Mouse (Mus musculus) CH12.LX (cell line): Measurements from ENCODE around the gene Hinfp.

Experiments
- CHD1 ChIP-seq: IDR thresholded peaks from 2 replicates; pipeline ENCODE4 v1.6.1; 2012; ENCODE audit warnings: low read depth, low read length, improper control_type of control experiment, inconsistent platforms
- CTCF ChIP-seq, 2 experiments: IDR thresholded peaks in 1 of 2; conservative IDR thresholded peaks in 1 of 2; 2 replicates each; pipeline ENCODE4 v1.5.1; 2011 to 2012; ENCODE audit warnings: low read depth in 2 of 2, low read length in 2 of 2, improper control_type of control experiment in 1 of 2, inconsistent platforms in 1 of 2, mild to moderate bottlenecking in 1 of 2, moderate library complexity in 1 of 2
- ELF1 ChIP-seq: IDR thresholded peaks from 2 replicates; pipeline ENCODE4 v1.6.1; 2014; ENCODE audit warnings: low read depth, mild to moderate bottlenecking, inconsistent platforms, low read length, improper control_type of control experiment
- EP300 ChIP-seq: IDR thresholded peaks from 2 replicates; pipeline ENCODE4 v1.6.1; 2011; ENCODE audit warnings: low read length, improper control_type of control experiment
- MEF2A ChIP-seq: IDR thresholded peaks from 2 replicates; pipeline ENCODE4 v1.6.1; 2014; ENCODE audit warnings: low read depth, mild to moderate bottlenecking, inconsistent platforms, low read length, improper control_type of control experiment, borderline replicate concordance
- MXI1 ChIP-seq: IDR thresholded peaks from 2 replicates; pipeline ENCODE4 v1.6.1; 2011; ENCODE audit warnings: mild to moderate bottlenecking, low read depth, low read length, improper control_type of control experiment
- PAX5 ChIP-seq: IDR thresholded peaks from 2 replicates; pipeline ENCODE4 v1.6.1; 2012; ENCODE audit warnings: low read length, inconsistent platforms, mixed read lengths
- POLR2A ChIP-seq: IDR thresholded peaks from 2 replicates; pipeline ENCODE4 v1.6.1; 2011; ENCODE audit warnings: low read depth, mild to moderate bottlenecking, improper control_type of control experiment, low read length
- POLR2AphosphoS2 ChIP-seq: IDR thresholded peaks from 2 replicates; pipeline ENCODE4 v1.6.1; 2011; ENCODE audit warnings: low read depth, low read length, improper control_type of control experiment
- RAD21 ChIP-seq: IDR thresholded peaks from 2 replicates; pipeline ENCODE4 v1.6.1; 2011; ENCODE audit warnings: low read depth, mild to moderate bottlenecking, low read length, improper control_type of control experiment, moderate library complexity
- RCOR1 ChIP-seq: conservative IDR thresholded peaks from 2 replicates; pipeline ENCODE4 v1.6.1; 2012; ENCODE audit warnings: low read depth, mild to moderate bottlenecking, inconsistent platforms, low read length, improper control_type of control experiment
- UBTF ChIP-seq: IDR thresholded peaks from 2 replicates; pipeline ENCODE4 v1.6.1; 2012; ENCODE audit warnings: low read depth, mild to moderate bottlenecking, inconsistent platforms, low read length, improper control_type of control experiment, moderate library complexity
- USF2 ChIP-seq: conservative IDR thresholded peaks from 2 replicates; pipeline ENCODE4 v1.6.1; 2011; ENCODE audit warnings: low read depth, low read length, improper control_type of control experiment
- ZNF384 ChIP-seq: IDR thresholded peaks from 2 replicates; pipeline ENCODE4 v1.6.1; 2012; ENCODE audit warnings: low read depth, low read length, improper control_type of control experiment, inconsistent platforms

GRCm38 (mm10) chr9:44267319-44268026, 38.0 kb downstream of the Hinfp start:
- TF ChIP-seq CTCF (conservative IDR thresholded peaks at IDR 0.05 in 1 of 2, IDR thresholded peaks at IDR 0.05 in 1 of 2; ENCODE audit: low read depth in 2 of 2, low read length in 2 of 2) (no peak), POLR2A (no peak), ELF1 (no peak), EP300 (no peak), MEF2A (no peak), CHD1 (peak; percentile 52; the same call in 1 of the 2 replicates), MXI1 (no peak), RAD21 (no peak), USF2 (no peak), PAX5 (no peak), UBTF (peak; percentile 84), ZNF384 (no peak), POLR2AphosphoS2 (no peak), RCOR1 (no peak)
